Mouse (Mus musculus): ENCODE measurements at regions not wholly inside any gene's neighbourhood (a gene's known extent, or its start where the extent isn't known, plus 50 kb on each side); places are given as distances from the start of the nearest gene placed in this dataset.
A peak's percentile ranks its signal among the peaks of the same experiment; 100 is the strongest.

DNA sequence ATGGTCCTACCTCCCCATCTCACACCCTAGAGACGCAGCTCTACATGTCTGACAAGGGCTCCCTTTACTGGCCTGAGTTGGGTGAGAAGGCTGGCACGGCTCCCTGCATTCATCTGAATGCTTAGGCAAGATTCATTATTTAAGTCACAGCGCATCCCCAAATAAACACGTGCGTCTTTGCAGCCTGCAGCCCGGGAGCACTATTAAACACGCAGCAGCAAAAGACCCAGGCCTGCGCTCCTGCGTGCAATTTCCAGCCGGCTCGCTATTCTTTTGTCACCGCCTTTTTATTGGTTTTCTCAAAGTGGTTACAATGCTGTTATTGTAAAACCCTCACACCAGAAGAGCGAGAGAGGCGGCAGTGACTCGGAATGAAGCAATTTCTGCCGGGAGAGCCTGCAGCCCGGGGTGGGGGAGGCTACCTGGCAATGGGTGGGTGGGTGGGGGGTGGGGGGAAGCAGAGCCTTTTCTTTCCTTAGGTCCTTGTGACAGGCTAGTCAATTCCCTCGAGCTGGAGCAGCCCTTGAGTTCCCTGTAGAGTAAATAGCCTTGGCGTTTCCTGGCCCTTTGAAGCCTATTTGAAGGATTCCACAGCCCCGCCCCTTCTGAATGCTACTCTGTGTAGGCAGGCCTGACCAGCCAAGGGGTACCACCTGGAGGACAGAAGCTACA lies 333.3 kb downstream of the Bcor start:
- no peak for DNase-seq (ENCODE audit: low spot score in 2 of 2)

DNA sequence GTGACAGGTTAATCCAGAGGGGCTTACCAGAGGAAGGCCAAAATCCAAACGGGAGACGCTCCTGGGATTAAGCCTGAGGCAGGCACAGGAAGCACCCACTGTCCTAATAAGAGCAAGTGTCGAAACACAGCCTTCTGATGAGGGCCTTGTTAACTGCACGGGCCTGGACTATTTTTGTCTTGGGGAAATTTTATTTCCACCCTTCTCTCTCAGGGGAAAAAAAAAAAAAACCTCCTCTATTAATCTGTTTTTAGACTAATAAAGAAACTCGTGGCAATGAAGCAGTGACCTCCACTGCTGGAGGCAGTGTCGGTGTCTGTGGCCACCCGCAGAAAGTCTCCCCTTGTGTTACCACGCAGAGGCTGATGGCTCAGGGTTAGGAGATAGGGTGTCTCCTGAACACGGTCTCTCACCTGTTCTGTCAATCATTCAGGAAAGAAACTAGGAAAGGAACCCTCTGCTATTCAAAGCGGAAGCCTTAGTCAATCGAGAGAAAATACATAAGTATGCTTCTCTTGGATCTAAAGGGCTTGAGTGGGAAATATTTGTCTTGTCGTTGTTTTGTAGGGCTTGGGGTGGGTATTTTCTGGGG lies 330.6 kb downstream of the Bcor start:
- DNase-seq (ENCODE audit: low spot score in 2 of 2) = no peak

- DNase-seq (ENCODE audit: low spot score in 2 of 2) = no peak
Measured at GRCm38 (mm10) chrX:11837566-11837965, 322.6 kb downstream of the Bcor start.

DNA sequence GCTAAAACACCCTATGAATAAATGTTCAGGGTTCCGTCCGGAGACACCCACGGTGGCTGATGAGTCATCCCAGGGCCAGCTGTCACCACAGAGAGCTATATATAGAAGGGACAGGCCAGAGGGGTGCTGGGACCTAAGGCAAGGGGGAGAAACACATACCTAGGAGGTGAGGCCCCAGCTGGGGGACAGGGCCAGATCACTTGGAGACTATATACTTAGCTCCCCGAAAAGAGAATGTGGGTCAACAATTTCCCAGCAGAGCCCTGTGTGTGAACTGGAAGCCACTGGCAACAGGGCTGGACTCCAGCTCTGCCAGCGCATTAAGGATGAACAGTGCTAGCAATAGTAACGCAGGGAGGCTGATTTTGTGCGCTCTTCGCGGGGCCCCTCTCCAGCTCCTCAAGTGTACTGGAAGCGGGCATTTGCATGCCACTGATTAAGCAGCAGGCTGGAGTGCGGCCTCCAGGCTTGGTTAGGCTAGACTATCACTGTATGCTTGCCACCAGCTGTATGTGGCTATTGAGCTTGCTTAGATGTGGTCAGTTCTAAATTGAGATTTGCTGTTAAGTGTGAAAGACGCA lies 320.4 kb downstream of the Bcor start:
- no peak for DNase-seq (ENCODE audit: low spot score in 2 of 2)

DNA sequence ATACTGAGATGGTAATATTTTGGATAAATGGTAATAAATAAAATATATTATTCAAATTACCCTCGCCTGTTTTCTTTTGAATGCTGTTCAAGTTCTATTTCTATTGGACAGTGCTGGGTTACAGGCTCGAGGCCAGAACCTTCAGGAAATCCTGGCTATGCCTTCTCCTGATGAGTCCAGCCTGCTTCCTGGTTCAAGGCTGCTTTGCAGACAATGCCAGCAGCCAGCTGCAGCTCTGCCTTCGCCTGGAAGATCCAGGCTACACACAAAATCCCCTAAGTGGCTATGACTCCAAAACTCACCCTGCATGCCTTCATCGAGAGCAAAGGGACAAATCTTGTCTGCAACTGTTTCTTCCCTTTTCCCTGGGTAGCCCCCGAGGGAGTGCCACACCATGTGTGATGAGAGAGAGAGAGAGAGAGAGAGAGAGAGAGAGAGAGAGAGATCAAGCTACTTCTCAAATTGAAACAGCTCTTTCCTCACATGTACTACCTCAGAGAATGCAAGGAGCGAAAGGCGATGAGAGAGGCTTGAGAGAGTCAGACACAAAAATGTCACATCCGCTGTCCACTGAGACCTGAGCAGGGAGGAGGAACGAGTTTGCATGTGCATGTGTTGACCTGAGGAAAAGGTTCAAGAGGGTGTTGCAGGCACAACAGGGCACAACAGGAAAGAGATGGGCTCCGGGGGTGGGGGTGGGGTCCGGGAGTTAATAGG lies 319.7 kb downstream of the Bcor start:
- DNase-seq (ENCODE audit: low spot score in 2 of 2) = no peak

DNA sequence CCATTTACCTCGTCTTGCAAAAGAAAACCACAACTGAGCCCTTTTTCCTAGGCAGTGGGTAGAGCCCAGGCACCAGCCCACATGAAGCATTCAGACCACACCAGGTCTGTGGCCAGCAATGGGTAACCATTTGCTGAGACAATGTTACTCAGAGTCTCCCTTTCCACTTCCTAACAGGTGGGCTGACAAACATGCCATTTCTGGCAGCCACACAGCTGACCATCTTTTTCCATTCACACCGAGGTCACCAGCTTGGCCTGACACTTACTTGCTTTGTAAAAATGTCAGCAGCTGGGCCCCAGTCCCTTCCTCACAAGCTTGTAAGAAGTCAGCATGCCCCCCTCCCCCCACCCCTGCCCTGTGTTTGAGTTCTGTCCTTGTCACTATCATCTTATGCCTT lies 314.6 kb downstream of the Bcor start:
- DNase-seq (ENCODE audit: low spot score in 2 of 2) = no peak

GRCm38 (mm10) chrX:11855910-11856309 lies 304.2 kb downstream of the Bcor start:
- DNase-seq (ENCODE audit: low spot score in 2 of 2) = no peak

- peak in 1 of 2 experiments; percentile 12 for DNase-seq (ENCODE audit: low spot score in 2 of 2)
Measured at GRCm38 (mm10) chrX:11859396-11859795, 300.8 kb downstream of the Bcor start.

GRCm38 (mm10) chrX:11861119-11861708 lies 298.9 kb downstream of the Bcor start:
- no peak for DNase-seq (ENCODE audit: low spot score in 2 of 2)

GRCm38 (mm10) chrX:11861892-11862291 lies 298.3 kb downstream of the Bcor start:
- no peak for DNase-seq (ENCODE audit: low spot score in 2 of 2)

- no peak for DNase-seq (ENCODE audit: low spot score in 2 of 2)
Measured at GRCm38 (mm10) chrX:11863106-11863505, 297.0 kb downstream of the Bcor start.

- DNase-seq (ENCODE audit: low spot score in 2 of 2) = no peak
Measured at GRCm38 (mm10) chrX:11873913-11874312, 286.2 kb downstream of the Bcor start.

DNA sequence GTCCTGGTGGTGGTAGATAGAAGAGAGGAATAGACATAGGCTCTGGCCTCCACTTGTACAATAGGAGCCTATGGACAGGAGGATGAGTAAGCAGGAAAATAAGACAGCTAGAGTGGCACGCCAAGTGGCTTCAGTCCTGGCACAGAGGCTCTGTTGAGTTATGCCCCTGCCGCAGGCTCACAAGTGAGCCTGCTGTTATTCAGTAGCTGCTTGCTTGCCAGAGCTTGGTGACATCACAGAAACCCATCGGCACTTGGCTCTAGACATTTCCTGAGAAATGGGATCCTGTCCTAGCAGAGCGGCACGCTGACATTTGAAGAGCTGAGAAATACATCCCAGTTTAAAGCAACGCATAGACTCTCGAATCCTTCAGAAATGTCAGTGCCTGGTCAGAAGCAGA lies 283.5 kb downstream of the Bcor start:
- DNase-seq (ENCODE audit: low spot score in 2 of 2) = no peak

DNA sequence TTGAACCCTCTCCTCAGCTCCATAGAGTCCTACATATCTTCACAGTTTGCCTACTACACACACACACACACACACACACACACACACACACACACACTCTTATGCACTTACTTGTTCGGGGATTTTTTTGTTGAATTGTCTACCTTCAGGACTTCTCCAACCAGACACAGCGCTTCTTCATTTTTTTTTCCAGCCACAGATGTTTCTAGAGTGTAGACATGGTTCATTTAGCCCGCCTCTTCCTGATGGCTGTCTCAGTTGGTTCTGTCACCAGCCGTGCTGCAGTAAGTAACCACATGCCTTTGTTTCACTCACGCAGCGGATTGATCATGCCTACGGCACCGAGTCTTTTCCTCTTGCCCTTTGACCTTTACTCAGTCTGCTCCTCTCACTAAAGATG lies 282.1 kb downstream of the Bcor start:
- no peak for DNase-seq (ENCODE audit: low spot score in 2 of 2)

GRCm38 (mm10) chrX:11880972-11881371 lies 279.2 kb downstream of the Bcor start:
- DNase-seq (ENCODE audit: low spot score in 2 of 2) = no peak

GRCm38 (mm10) chrX:11883738-11884716 lies 276.1 kb downstream of the Bcor start:
- no peak for DNase-seq (ENCODE audit: low spot score in 2 of 2)

DNA sequence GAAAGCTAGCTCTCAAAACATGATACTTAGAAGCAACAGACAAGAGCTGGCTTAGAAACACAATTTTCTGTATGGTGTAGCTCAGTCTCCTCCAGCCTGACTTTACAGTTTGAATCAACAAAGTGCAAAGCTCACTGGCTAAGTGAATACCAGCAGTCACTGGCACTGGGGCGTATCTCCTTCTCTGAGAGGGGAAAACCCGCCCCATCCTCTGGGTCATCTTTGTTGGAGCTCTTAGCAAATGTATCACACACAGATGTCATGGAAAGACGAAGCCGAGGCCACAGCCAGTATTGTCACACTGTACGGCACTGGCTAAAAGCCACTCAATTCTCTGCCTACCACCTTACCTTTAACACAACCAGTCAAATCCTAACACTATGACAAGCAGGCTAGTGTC lies 267.8 kb downstream of the Bcor start:
- no peak for DNase-seq (ENCODE audit: low spot score in 2 of 2)

- DNase-seq (ENCODE audit: low spot score in 2 of 2) = no peak
Measured at GRCm38 (mm10) chrX:11893606-11894279, 266.4 kb downstream of the Bcor start.

GRCm38 (mm10) chrX:11894280-11894662 lies 265.9 kb downstream of the Bcor start:
- no peak for DNase-seq (ENCODE audit: low spot score in 2 of 2)

DNA sequence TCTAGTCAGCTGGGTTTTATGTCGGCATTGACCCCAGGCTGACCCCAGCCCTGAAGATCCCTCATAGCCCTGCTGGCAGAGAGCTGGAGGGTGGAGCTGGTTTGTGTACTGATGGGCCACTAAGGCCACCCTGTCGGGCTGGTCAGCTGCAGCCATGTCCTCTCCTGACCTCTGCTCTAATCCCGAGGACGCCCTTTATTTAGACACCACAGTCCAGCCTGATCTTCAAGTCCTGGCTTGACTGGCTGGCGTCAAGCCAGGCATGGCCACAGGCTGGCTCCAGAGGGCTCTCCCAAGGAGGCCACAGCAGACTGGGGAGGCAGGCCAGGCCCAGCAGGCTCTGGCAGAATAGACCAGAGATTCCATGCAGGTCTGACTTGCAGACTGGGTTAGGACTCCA lies 264.8 kb downstream of the Bcor start:
- DNase-seq (ENCODE audit: low spot score in 2 of 2) = no peak

Measured in layer of hippocampus, postnatal 14 days (tissue).